Mouse (Mus musculus) midbrain, postnatal 0 days (tissue): Measurements from ENCODE around the gene Maff. TPM values are rescaled to one million over a fixed set of nuclear protein-coding genes. Genes with fewer than 3 reads are reported as not detected.

ENCODE experiments used
- ATAC-seq: fragments of 200-750 bp; cut with Nextera tagmentation; 2 replicates; pipeline ENCODE4 v1.8.0; 2017; ENCODE audit warnings: moderate number of reproducible peaks, mild to moderate bottlenecking, moderate TSS enrichment, moderate library complexity; ENCODE audit not compliant: low FRiP score
- DNase-seq: peaks from one replicate; pipeline ENCODE4 v3.0.0-alpha.2; 2015; ENCODE audit warnings: low spot score
- H3K27ac ChIP-seq: fragments of 300-500 bp; sonication (generic); 2 replicates; pipeline ENCODE4 v1.5.1; 2014; ENCODE audit warnings: low read depth, mild to moderate bottlenecking, low read length, mixed read lengths
- H3K27me3 ChIP-seq: fragments of 300-500 bp; sonication (generic); 2 replicates; pipeline ENCODE4 v1.6.1; 2014; ENCODE audit warnings: low read length, control low read depth, mixed read lengths; ENCODE audit not compliant: insufficient read depth
- H3K36me3 ChIP-seq: fragments of 300-500 bp; sonication (generic); 2 replicates; pipeline ENCODE4 v1.6.1; 2014; ENCODE audit warnings: low read length, control low read depth, mixed read lengths; ENCODE audit not compliant: insufficient read depth
- H3K4me1 ChIP-seq: fragments of 300-500 bp; sonication (generic); 2 replicates; pipeline ENCODE4 v1.6.1; 2014; ENCODE audit warnings: mild to moderate bottlenecking, control low read depth, antibody characterized with exemption, low read length, mixed read lengths; ENCODE audit not compliant: insufficient read depth
- H3K4me2 ChIP-seq: fragments of 300-500 bp; sonication (generic); 2 replicates; pipeline ENCODE4 v1.6.1; 2014; ENCODE audit warnings: low read depth, mild to moderate bottlenecking, low read length, mixed read lengths; ENCODE audit not compliant: poor library complexity, severe bottlenecking
- H3K4me3 ChIP-seq: fragments of 300-500 bp; sonication (generic); 2 replicates; pipeline ENCODE4 v1.5.1; 2014; ENCODE audit warnings: low read depth, mild to moderate bottlenecking, low read length, moderate library complexity
- H3K9ac ChIP-seq: fragments of 300-500 bp; sonication (generic); replicated peaks from 2 replicates; pipeline ENCODE4 v1.6.1; 2014; ENCODE audit warnings: mild to moderate bottlenecking, low read length, moderate library complexity, mixed read lengths; ENCODE audit not compliant: poor library complexity, severe bottlenecking
- H3K9me3 ChIP-seq: fragments of 300-500 bp; sonication (generic); 2 replicates; pipeline ENCODE4 v1.6.1; 2016; ENCODE audit warnings: low read length, control low read depth
- CTCF ChIP-seq: IDR thresholded peaks from 2 replicates; pipeline ENCODE4 v1.5.1; 2016; ENCODE audit warnings: antibody characterized with exemption, mild to moderate bottlenecking
- WGBS: fragments of 180-500 bp; shearing (Covaris S2); extraction: QIAGEN DNeasy Blood & Tissue Kit; methylation state at CpG from one replicate; pipeline ENCODE4 v1.1.7; 2014; 5-methylcytosine and 5-hydroxymethylcytosine counted together
- polyA plus RNA-seq: library from polyadenylated mRNA; unstranded; fragments of >200 nt; fragmentation: Nextera tagmentation; extraction: Ambion mirVana; gene quantifications from 2 replicates; pipeline ENCODE4 v1.2.1, GENCODE M21; 2015
- total RNA-seq: library from RNA; depleted of rRNA; stranded (reverse); fragments of >200 nt; gene quantifications from 2 replicates; pipeline ENCODE4 v1.2.3, GENCODE M21; 2014

Maff gene
- total and polyA plus RNA-seq, 2 experiments from 2014 or later = 1.2 to 5.4 TPM

DNA sequence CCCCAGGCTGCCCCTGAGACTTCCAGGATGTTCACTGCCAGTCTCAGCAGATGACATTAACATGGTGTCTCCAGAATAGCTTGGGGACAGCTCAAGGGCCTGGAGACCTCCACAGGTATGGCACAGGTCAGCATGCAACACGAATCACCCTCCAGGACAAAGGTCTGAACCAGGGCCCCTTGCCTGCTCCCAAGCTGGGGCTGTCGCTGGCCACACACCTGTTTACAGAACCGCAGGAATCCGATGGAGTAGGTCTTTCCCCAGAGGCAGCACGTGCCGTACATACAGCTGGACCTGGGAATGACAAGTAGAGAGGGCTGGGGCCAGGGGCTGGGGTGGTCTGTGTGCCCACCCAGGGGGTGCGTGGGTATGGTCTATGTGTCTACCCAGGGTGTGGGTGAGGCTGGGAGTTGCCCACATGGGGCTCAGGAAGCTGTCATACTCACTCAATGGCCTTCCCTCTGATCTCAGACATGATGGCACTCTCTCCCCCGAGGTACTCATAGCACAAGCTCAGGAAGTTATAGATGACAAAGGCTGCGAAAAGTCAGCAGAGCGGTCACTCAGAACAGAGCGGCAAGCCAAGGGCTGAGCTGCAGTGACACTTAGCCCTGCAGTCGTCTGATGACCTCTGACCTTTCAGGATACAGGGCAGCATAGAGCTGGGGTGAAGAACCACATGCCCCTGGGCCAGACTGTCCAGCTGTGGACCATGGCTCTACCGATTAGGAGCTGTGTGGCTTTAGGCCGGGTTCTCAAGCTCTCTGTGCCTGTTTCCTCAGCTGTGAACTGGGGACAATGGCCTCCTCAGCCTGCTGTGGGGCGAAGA lies 23.2 kb downstream of the Maff start:
- DNase-seq (no peak), ATAC-seq (no peak)
- no peak overlapping the region for H3K4me2 ChIP-seq
- H3K9ac ChIP-seq = no peak overlapping the region
- no peaks in the 10 kb centered on the region for H3K27me3 ChIP-seq
- 68% methylated on average over 15 of the region's 15 CpGs for WGBS
- no peaks in the 10 kb centered on the region for H3K9me3 ChIP-seq
- H3K36me3 ChIP-seq = peaks cover 57% of the 10 kb centered on the region
- no peak overlapping the region for H3K27ac ChIP-seq
- H3K4me1 ChIP-seq = no peaks in the 10 kb centered on the region
- no peak overlapping the region for H3K4me3 ChIP-seq
- no peak for TF ChIP-seq CTCF

DNA sequence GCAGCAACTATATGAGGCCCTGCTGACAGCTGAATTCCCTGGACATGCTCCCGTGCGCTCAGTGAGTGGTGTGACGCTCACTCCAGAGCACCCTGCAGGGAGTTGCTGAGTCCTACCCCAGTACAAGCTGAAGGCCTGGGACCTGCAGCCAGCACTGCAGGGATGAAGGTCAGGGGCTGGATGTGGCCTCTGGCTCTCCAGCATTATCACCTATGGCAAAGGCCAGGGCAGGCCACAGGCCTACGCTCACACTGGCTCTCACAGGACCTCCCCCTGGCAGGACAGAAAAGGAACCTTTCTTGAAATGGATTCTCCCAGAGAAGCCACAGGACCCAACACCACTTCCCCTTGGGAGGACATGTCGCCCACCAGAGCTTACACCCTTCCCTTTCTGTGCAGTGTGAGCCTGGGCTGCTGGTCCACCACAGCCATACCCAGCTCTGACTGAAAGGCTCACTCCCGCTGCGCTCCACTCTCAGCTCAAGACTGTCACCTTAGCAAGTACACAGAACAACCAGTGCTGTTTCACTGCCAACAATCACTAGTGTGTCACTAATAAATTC lies 23.9 kb downstream of the Maff start:
- 63% methylated on average over 7 of the region's 7 CpGs for WGBS
- peaks cover 52% of the 10 kb centered on the region for H3K36me3 ChIP-seq
- no peak for TF ChIP-seq CTCF

DNA sequence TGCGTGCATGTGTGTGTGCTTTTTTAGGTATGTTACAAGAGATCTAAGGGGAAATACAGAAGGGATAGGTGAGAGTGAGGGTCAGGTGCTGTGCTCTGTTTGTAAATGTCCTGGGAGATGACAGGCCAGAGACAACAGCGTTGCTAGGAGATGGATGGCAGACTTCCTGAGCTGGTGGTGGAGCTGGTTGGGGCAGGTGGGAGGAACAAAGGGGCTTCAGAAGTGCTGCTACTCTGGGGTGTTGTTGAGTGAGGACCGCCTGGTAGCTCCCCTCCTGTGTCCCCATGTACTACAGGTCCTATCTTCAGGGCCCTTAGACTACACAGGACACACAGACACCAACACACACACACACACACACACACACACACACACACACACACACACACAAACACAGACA lies 28.3 kb downstream of the Maff start:
- no peaks in the 10 kb centered on the region for H3K27me3 ChIP-seq
- H3K4me3 ChIP-seq = no peak overlapping the region
- 52% methylated on average over 3 of the region's 3 CpGs for WGBS
- no peaks in the 10 kb centered on the region for H3K4me1 ChIP-seq
- no peak for TF ChIP-seq CTCF
- H3K4me2 ChIP-seq = no peak overlapping the region
- no peak overlapping the region for H3K27ac ChIP-seq
- H3K36me3 ChIP-seq = peaks cover 36% of the 10 kb centered on the region
- DNase-seq = no peak
- no peak overlapping the region for H3K9ac ChIP-seq
- ATAC-seq = no peak
- no peaks in the 10 kb centered on the region for H3K9me3 ChIP-seq

More for the DNA sequence above, 23.9 kb downstream of the Maff start:
- DNase-seq (no peak), ATAC-seq (no peak)
- no peaks in the 10 kb centered on the region for H3K9me3 ChIP-seq
- no peak overlapping the region for H3K27ac ChIP-seq
- no peaks in the 10 kb centered on the region for H3K27me3 ChIP-seq
- H3K4me3 ChIP-seq = no peak overlapping the region
- no peak overlapping the region for H3K9ac ChIP-seq
- no peaks in the 10 kb centered on the region for H3K4me1 ChIP-seq
- no peak overlapping the region for H3K4me2 ChIP-seq

DNA sequence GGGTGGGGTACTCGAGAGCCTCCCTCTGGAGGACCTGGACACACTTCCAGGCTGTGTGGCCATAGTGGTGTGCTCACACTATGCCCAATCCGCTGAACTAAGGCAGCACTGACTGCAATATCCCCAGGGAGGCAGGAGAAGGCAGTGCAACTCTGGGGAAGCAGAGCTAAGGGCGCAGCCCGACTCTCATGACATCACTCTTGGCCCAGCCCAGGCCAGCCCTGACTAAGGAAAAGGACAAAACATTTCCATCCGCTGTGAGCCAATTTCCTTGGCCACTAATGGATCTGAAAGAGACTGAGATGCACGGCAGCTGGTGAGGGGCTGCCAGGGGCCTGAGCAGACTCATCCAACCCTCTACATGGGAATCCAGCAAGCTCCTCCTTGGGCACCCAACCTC lies 31.3 kb downstream of the Maff start:
- Histone ChIP-seq H3K4me2 (no peak overlapping the region), H3K9me3 (no peaks in the 10 kb centered on the region), H3K9ac (no peak overlapping the region), H3K27ac (no peak overlapping the region), H3K4me3 (no peak overlapping the region), H3K27me3 (no peaks in the 10 kb centered on the region), H3K4me1 (peaks cover 8% of the 10 kb centered on the region; the same call in 1 of the 2 replicates), H3K36me3 (peaks cover 34% of the 10 kb centered on the region)
- peak; percentile 39 for DNase-seq
- ATAC-seq = no peak
- 84% methylated on average over 6 of the region's 6 CpGs for WGBS
- peak; percentile 32 for TF ChIP-seq CTCF

DNA sequence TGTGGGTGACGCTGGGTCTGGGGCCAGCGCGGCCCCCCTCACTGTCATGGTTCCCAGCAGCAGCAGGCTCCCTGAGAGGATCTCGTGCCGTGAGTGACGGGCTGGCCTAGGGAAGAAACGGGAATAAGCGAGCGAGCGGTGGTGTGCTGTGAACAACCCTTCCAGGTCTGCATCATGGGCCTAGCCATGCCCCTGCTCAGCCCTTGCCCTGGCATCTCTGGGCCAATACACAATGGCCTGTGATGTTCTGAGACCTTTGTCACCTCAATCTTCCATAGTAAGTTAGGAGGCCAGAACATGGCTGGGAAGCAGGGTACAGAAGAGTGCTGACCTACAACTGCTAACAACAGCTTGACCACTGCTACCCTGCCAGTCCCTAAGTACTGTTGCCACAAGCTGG lies 32.2 kb downstream of the Maff start:
- DNase-seq (no peak), ATAC-seq (no peak)
- TF ChIP-seq CTCF = no peak
- Histone ChIP-seq H3K4me3 (no peak overlapping the region), H3K9me3 (no peaks in the 10 kb centered on the region), H3K27ac (no peak overlapping the region), H3K4me2 (no peak overlapping the region), H3K36me3 (peaks cover 34% of the 10 kb centered on the region), H3K27me3 (no peaks in the 10 kb centered on the region), H3K9ac (no peak overlapping the region), H3K4me1 (peaks cover 8% of the 10 kb centered on the region; the same call in 1 of the 2 replicates)
- 92% methylated on average over 10 of the region's 10 CpGs for WGBS

DNA sequence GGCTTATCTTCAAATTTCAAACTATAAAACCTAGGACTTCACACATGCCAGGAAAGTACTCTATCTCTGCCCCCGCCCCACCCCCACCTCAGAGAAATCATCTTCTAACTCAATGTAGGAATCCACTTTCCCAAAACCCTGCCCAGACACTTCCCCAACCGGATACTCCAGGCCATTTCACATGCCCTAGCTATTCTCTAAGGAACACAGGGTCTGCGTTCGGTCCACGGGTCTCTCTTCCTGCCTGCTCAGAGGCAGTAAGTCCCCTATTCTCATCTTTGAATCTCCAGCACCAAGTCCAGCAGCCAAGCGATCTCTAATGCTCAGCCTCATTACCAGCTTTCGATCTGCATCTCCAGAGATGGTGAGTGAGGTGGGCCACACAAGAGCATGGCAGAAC lies 33.2 kb downstream of the Maff start:
- peaks cover 8% of the 10 kb centered on the region; the same call in 1 of the 2 replicates for H3K4me1 ChIP-seq
- H3K27ac ChIP-seq = no peak overlapping the region
- 95% methylated on average over 7 of the region's 7 CpGs for WGBS
- no peaks in the 10 kb centered on the region for H3K27me3 ChIP-seq
- H3K36me3 ChIP-seq = peaks cover 26% of the 10 kb centered on the region
- DNase-seq (no peak), ATAC-seq (no peak)
- no peak overlapping the region for H3K4me2 ChIP-seq
- H3K9ac ChIP-seq = no peak overlapping the region
- no peak overlapping the region for H3K4me3 ChIP-seq
- H3K9me3 ChIP-seq = no peaks in the 10 kb centered on the region
- no peak for TF ChIP-seq CTCF
